Mouse (Mus musculus) CH12.LX (cell line): ENCODE results near the gene Spg11. TPM values are rescaled to one million over a fixed set of nuclear protein-coding genes. Genes with fewer than 3 reads are reported as not detected.

Experiments
- DNase-seq: peaks from one replicate; pipeline ENCODE4 v3.0.0-alpha.2; 2013; ENCODE audit errors: extremely low read depth
- H3K27ac ChIP-seq: 2 replicates; pipeline ENCODE4 v1.5.1; 2012; ENCODE audit warnings: low read depth, mild to moderate bottlenecking, control low read depth, moderate library complexity; ENCODE audit not compliant: insufficient read depth
- H3K27me3 ChIP-seq: replicated peaks from 2 replicates; pipeline ENCODE3; 2012; ENCODE audit warnings: inconsistent platforms
- H3K36me3 ChIP-seq, 2 experiments: replicated peaks in 1 of 2; 2 replicates each; pipeline versions ENCODE3 to v1.6.1; 2012; ENCODE audit warnings: inconsistent platforms in 1 of 2, low read length in 1 of 2, mild to moderate bottlenecking in 1 of 2, mixed read lengths in 1 of 2, moderate library complexity in 1 of 2; ENCODE audit not compliant: control insufficient read depth in 1 of 2, insufficient read depth in 1 of 2
- H3K4me1 ChIP-seq, 2 experiments: 2 replicates each; pipeline ENCODE4 v1.6.1; 2012; ENCODE audit warnings: inconsistent platforms in 1 of 2, moderate library complexity in 1 of 2; ENCODE audit not compliant: insufficient read depth in 2 of 2, control insufficient read depth in 1 of 2
- H3K4me2 ChIP-seq: 2 replicates; pipeline ENCODE4 v1.6.1; 2012; ENCODE audit warnings: low read depth, mild to moderate bottlenecking, control low read depth; ENCODE audit not compliant: poor library complexity, insufficient read depth, severe bottlenecking
- H3K4me3 ChIP-seq, 3 experiments: fragments of 150-350 bp in 1 of 3; sonication (generic) in 1 of 3; replicated peaks in 1 of 3; 2 replicates each; pipeline versions ENCODE3 to v1.5.1; 2011 to 2012; ENCODE audit warnings: low read depth in 2 of 3, low read length in 2 of 3, mild to moderate bottlenecking in 2 of 3, moderate library complexity in 2 of 3, control low read depth in 1 of 3, improper control_type of control experiment in 1 of 3, inconsistent platforms in 1 of 3, mixed read lengths in 1 of 3; ENCODE audit not compliant: poor library complexity in 1 of 3
- H3K79me2 ChIP-seq: replicated peaks from 2 replicates; pipeline ENCODE4 v1.6.1; 2012; ENCODE audit warnings: mild to moderate bottlenecking, moderate library complexity; ENCODE audit not compliant: control insufficient read depth, poor library complexity, insufficient read depth, severe bottlenecking; ENCODE audit errors: extremely low read depth
- H3K9ac ChIP-seq: 2 replicates; pipeline ENCODE4 v1.6.1; 2012; ENCODE audit warnings: low read depth, mild to moderate bottlenecking, control low read depth, moderate library complexity; ENCODE audit not compliant: insufficient read depth
- H3K9me3 ChIP-seq: replicated peaks from 2 replicates; pipeline ENCODE3; 2012; ENCODE audit warnings: low read length, inconsistent platforms, mixed read lengths
- BHLHE40 ChIP-seq: IDR thresholded peaks from 2 replicates; pipeline ENCODE4 v1.6.1; 2011; ENCODE audit warnings: mild to moderate bottlenecking, low read depth, low read length, improper control_type of control experiment
- CHD1 ChIP-seq: IDR thresholded peaks from 2 replicates; pipeline ENCODE4 v1.6.1; 2012; ENCODE audit warnings: low read depth, low read length, improper control_type of control experiment, inconsistent platforms
- CHD2 ChIP-seq: IDR thresholded peaks from 2 replicates; pipeline ENCODE4 v1.6.1; 2011; ENCODE audit warnings: low read length, improper control_type of control experiment
- CTCF ChIP-seq, 2 experiments: IDR thresholded peaks in 1 of 2; conservative IDR thresholded peaks in 1 of 2; 2 replicates each; pipeline ENCODE4 v1.5.1; 2011 to 2012; ENCODE audit warnings: low read depth in 2 of 2, low read length in 2 of 2, improper control_type of control experiment in 1 of 2, inconsistent platforms in 1 of 2, mild to moderate bottlenecking in 1 of 2, moderate library complexity in 1 of 2
- E2F4 ChIP-seq: IDR thresholded peaks from 2 replicates; pipeline ENCODE4 v1.6.1; 2011; ENCODE audit warnings: low read depth, low read length, improper control_type of control experiment; ENCODE audit not compliant: insufficient replicate concordance
- EP300 ChIP-seq: IDR thresholded peaks from 2 replicates; pipeline ENCODE4 v1.6.1; 2011; ENCODE audit warnings: low read length, improper control_type of control experiment
- GABPA ChIP-seq: IDR thresholded peaks from 2 replicates; pipeline ENCODE4 v1.6.1; 2012; ENCODE audit warnings: low read depth, low read length, improper control_type of control experiment, inconsistent platforms; ENCODE audit not compliant: insufficient replicate concordance
- IRF4 ChIP-seq: IDR thresholded peaks from 2 replicates; pipeline ENCODE4 v1.6.1; 2014; ENCODE audit warnings: low read depth, mild to moderate bottlenecking, inconsistent platforms, low read length, improper control_type of control experiment
- JUN ChIP-seq: IDR thresholded peaks from 2 replicates; pipeline ENCODE4 v1.6.1; 2011; ENCODE audit warnings: low read depth, mild to moderate bottlenecking, low read length, improper control_type of control experiment, moderate library complexity; ENCODE audit not compliant: insufficient read depth
- JUND ChIP-seq: conservative IDR thresholded peaks from 2 replicates; pipeline ENCODE4 v1.6.1; 2011; ENCODE audit warnings: low read depth, low read length, improper control_type of control experiment
- KAT2A ChIP-seq: IDR thresholded peaks from 2 replicates; pipeline ENCODE4 v1.6.1; 2012; ENCODE audit warnings: low read length, improper control_type of control experiment, inconsistent platforms; ENCODE audit not compliant: insufficient replicate concordance
- MAX ChIP-seq: IDR thresholded peaks from 2 replicates; pipeline ENCODE4 v1.6.1; 2011; ENCODE audit warnings: low read length, improper control_type of control experiment
- NELFE ChIP-seq: IDR thresholded peaks from 2 replicates; pipeline ENCODE4 v1.6.1; 2011; ENCODE audit warnings: low read depth, low read length, improper control_type of control experiment
- NRF1 ChIP-seq: IDR thresholded peaks from 2 replicates; pipeline ENCODE4 v1.6.1; 2014; ENCODE audit warnings: low read depth, mild to moderate bottlenecking, inconsistent platforms, low read length, improper control_type of control experiment, moderate library complexity
- PAX5 ChIP-seq: IDR thresholded peaks from 2 replicates; pipeline ENCODE4 v1.6.1; 2012; ENCODE audit warnings: low read length, inconsistent platforms, mixed read lengths
- POLR2A ChIP-seq: IDR thresholded peaks from 2 replicates; pipeline ENCODE4 v1.6.1; 2011; ENCODE audit warnings: low read depth, mild to moderate bottlenecking, improper control_type of control experiment, low read length
- RAD21 ChIP-seq: IDR thresholded peaks from 2 replicates; pipeline ENCODE4 v1.6.1; 2011; ENCODE audit warnings: low read depth, mild to moderate bottlenecking, low read length, improper control_type of control experiment, moderate library complexity
- SIN3A ChIP-seq: IDR thresholded peaks from 2 replicates; pipeline ENCODE4 v1.6.1; 2012; ENCODE audit warnings: low read length, improper control_type of control experiment, inconsistent platforms
- TBP ChIP-seq: conservative IDR thresholded peaks from 2 replicates; pipeline ENCODE4 v1.6.1; 2011; ENCODE audit warnings: low read depth, low read length, improper control_type of control experiment
- UBTF ChIP-seq: IDR thresholded peaks from 2 replicates; pipeline ENCODE4 v1.6.1; 2012; ENCODE audit warnings: low read depth, mild to moderate bottlenecking, inconsistent platforms, low read length, improper control_type of control experiment, moderate library complexity
- USF1 ChIP-seq: IDR thresholded peaks from 2 replicates; pipeline ENCODE4 v1.6.1; 2014; ENCODE audit warnings: low read depth, mild to moderate bottlenecking, inconsistent platforms, low read length, improper control_type of control experiment
- USF2 ChIP-seq: conservative IDR thresholded peaks from 2 replicates; pipeline ENCODE4 v1.6.1; 2011; ENCODE audit warnings: low read depth, low read length, improper control_type of control experiment
- ZC3H11A ChIP-seq: IDR thresholded peaks from 2 replicates; pipeline ENCODE4 v1.6.1; 2012; ENCODE audit warnings: low read depth, mild to moderate bottlenecking, inconsistent platforms, low read length, improper control_type of control experiment
- ZNF384 ChIP-seq: IDR thresholded peaks from 2 replicates; pipeline ENCODE4 v1.6.1; 2012; ENCODE audit warnings: low read depth, low read length, improper control_type of control experiment, inconsistent platforms
- dilution Hi-C: fragments of 300-500 bp; cut with MboI; formaldehyde crosslinking; loops from 2 replicates; pipeline ENCODE4 v1.14.3; 2020; ENCODE audit warnings: low sequenced_read_pairs; ENCODE audit not compliant: extremely low pct_unique_long_range_greater_than_20kb, extremely low pct_ligation_motif_present
- in situ Hi-C: fragments of 300-500 bp; cut with MboI; formaldehyde crosslinking; loops from 3 replicates; pipeline ENCODE4 v1.14.3; 2019; ENCODE audit warnings: low sequenced_read_pairs, low pct_ligation_motif_present, low pct_unique_long_range_greater_than_20kb, mixed read lengths
- polyA plus RNA-seq: library from polyadenylated mRNA; unstranded; fragments of >175 nt; gene quantifications from 2 replicates; pipeline ENCODE4 v1.2.1, GENCODE M21; 2012; ENCODE audit warnings: low read depth; ENCODE audit not compliant: insufficient read length
- total RNA-seq, 2 experiments: library from RNA; depleted of rRNA; stranded (reverse); fragments of 300-350 nt in 1 of 2; fragments of >200 nt in 1 of 2; gene quantifications; 2 replicates each; pipeline ENCODE4 v1.2.3; 2012 to 2014

Gene Spg11
- total and polyA plus RNA-seq, 3 experiments, result 7.5 to 11.4 (median 10.7) TPM

DNA sequence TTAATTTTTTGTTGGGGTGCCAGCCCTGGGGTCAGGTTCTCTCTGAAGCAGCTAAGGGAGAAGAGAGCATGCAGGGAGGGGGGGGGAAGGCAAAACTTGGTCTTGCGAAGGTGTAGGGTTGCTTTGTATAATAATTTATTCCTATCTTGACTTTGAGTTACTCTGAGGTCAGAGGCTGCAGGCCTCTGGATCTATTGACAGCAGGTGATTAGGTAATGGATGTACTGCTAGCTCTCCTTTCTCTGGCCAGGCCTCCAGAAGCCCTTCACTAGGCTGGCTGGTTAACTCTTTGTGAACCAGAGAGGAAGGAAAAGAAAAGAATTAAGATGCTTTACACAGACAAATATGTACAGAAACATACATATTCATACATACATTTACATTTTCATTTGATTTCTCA lies 99.5 kb downstream of the Spg11 start:
- no peak for DNase-seq
- Histone ChIP-seq H3K9ac (no peak overlapping the region), H3K79me2 (no peaks in the 10 kb centered on the region), H3K36me3 (peaks cover under 1 to 7% of the 10 kb centered on the region in 2 experiments), H3K9me3 (no peaks in the 10 kb centered on the region), H3K27ac (no peak overlapping the region), H3K4me1 (peaks cover 0 to 32% of the 10 kb centered on the region in 2 experiments; a peak in 2 of 4 replicates), H3K4me3 (no peak overlapping the region), H3K4me2 (no peak overlapping the region), H3K27me3 (no peaks in the 10 kb centered on the region)
- in situ Hi-C loops (no loop called here), dilution Hi-C loops (no loop called here)
- TF ChIP-seq CHD2 (no peak), JUND (no peak), RAD21 (no peak), ZNF384 (no peak), CHD1 (no peak), CTCF (conservative IDR thresholded peaks at IDR 0.05 in 1 of 2, IDR thresholded peaks at IDR 0.05 in 1 of 2; ENCODE audit: low read depth in 2 of 2, low read length in 2 of 2) (no peak), NRF1 (no peak), UBTF (no peak), SIN3A (no peak), TBP (no peak), PAX5 (no peak), KAT2A (no peak), ZC3H11A (no peak), USF2 (no peak)

DNA sequence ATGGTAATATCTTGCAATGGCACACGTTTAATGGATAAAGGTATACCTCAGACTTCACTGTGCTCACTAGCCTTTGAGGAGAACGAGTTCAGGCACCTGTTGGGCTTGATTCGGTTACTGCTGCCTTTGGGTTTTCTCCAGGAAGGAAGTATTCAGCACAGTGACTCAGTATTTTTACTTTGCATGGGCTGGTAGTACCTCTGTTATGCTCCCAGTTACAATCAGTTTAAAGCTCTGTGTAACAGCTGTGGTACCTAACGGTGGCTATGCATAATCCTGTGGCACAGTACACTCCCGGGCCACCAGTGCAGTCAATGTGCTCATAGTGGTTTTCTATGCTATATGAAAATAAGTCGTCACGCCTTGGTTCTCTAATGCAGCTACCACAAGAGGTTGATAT lies 106.7 kb downstream of the Spg11 start:
- H3K79me2 ChIP-seq, result no peaks in the 10 kb centered on the region
- H3K4me2 ChIP-seq, result peak overlapping the region; percentile 4; the same call in 1 of the 2 replicates
- in situ Hi-C loops, result no loop called here
- peaks cover 0 to 44% of the 10 kb centered on the region in 2 experiments; a peak in 2 of 4 replicates for H3K4me1 ChIP-seq
- TF ChIP-seq KAT2A (no peak), ZNF384 (no peak), RAD21 (no peak), BHLHE40 (no peak), JUN (no peak), ZC3H11A (no peak), USF2 (no peak), EP300 (no peak), JUND (no peak), MAX (no peak), IRF4 (no peak), POLR2A (no peak), SIN3A (no peak), GABPA (no peak), USF1 (no peak), NELFE (no peak), E2F4 (no peak)
- no peaks in the 10 kb centered on the region for H3K9me3 ChIP-seq
- peak; percentile 62 for DNase-seq
- peaks cover 5 to 22% of the 10 kb centered on the region in 2 experiments for H3K36me3 ChIP-seq
- dilution Hi-C loops, result no loop called here
- no peak overlapping the region for H3K9ac ChIP-seq
- peak overlapping the region; percentile 75 for H3K27ac ChIP-seq
- no peak overlapping the region for H3K4me3 ChIP-seq
- no peaks in the 10 kb centered on the region for H3K27me3 ChIP-seq
